Mouse (Mus musculus) gastrocnemius, postnatal 25 days (tissue): ENCODE data around the gene A830031A19Rik. TPM values are rescaled to one million over a fixed set of nuclear protein-coding genes. Genes with fewer than 3 reads are reported as not detected.

Experiments used
- DNase-seq: peaks from one replicate; pipeline ENCODE4 v3.0.0; 2022
- long read RNA-seq, 2 experiments: library from polyadenylated mRNA; stranded (forward); transcript quantifications; one replicate each; pipeline ENCODE4 v2.0.0; 2021
- total RNA-seq, 2 experiments: library from RNA; stranded (reverse); gene quantifications; 1 replicate in 1 of 2; 2 replicates in 1 of 2; pipeline ENCODE4 v1.2.3; 2021

Gene A830031A19Rik
- not detected for total RNA-seq
- long read RNA-seq, experiment 1: 0 reads
- long read RNA-seq, experiment 2: 0 reads

GRCm38 (mm10) chr11:24074634-24075104, at the start of gene A830031A19Rik:
TSS of gene A830031A19Rik (minus strand) at chr11:24075054.
- DNase-seq: no peak

GRCm38 (mm10) chr11:24123991-24124390, 49.1 kb upstream of the A830031A19Rik start:
- no peak for DNase-seq

GRCm38 (mm10) chr11:24122899-24123298, 48.0 kb upstream of the A830031A19Rik start:
- no peak for DNase-seq

- no peak for DNase-seq
Measured at GRCm38 (mm10) chr11:24121136-24121535, 46.3 kb upstream of the A830031A19Rik start.

- DNase-seq: no peak
Measured at GRCm38 (mm10) chr11:24116582-24117318, 41.9 kb upstream of the A830031A19Rik start.

GRCm38 (mm10) chr11:24116041-24116440, 41.2 kb upstream of the A830031A19Rik start:
- no peak for DNase-seq

GRCm38 (mm10) chr11:24115017-24115752, 40.3 kb upstream of the A830031A19Rik start:
- DNase-seq: no peak

- DNase-seq: no peak
Measured at GRCm38 (mm10) chr11:24111720-24112119, 36.9 kb upstream of the A830031A19Rik start.

- no peak for DNase-seq
Measured at GRCm38 (mm10) chr11:24110113-24110512, 35.3 kb upstream of the A830031A19Rik start.

- DNase-seq: no peak
Measured at GRCm38 (mm10) chr11:24109388-24109787, 34.5 kb upstream of the A830031A19Rik start.

GRCm38 (mm10) chr11:24108974-24109373, 34.1 kb upstream of the A830031A19Rik start:
- DNase-seq: no peak

- DNase-seq: no peak
Measured at GRCm38 (mm10) chr11:24107414-24107813, 32.6 kb upstream of the A830031A19Rik start.

- DNase-seq: no peak
Measured at GRCm38 (mm10) chr11:24103128-24103742, 28.4 kb upstream of the A830031A19Rik start.

- DNase-seq: no peak
Measured at GRCm38 (mm10) chr11:24102372-24102771, 27.5 kb upstream of the A830031A19Rik start.

GRCm38 (mm10) chr11:24101625-24102024, 26.8 kb upstream of the A830031A19Rik start:
- no peak for DNase-seq

GRCm38 (mm10) chr11:24100449-24101070, 25.7 kb upstream of the A830031A19Rik start:
- no peak for DNase-seq

GRCm38 (mm10) chr11:24099886-24100293, 25.0 kb upstream of the A830031A19Rik start:
- DNase-seq: no peak

- no peak for DNase-seq
Measured at GRCm38 (mm10) chr11:24099215-24099614, 24.4 kb upstream of the A830031A19Rik start.

GRCm38 (mm10) chr11:24098662-24099061, 23.8 kb upstream of the A830031A19Rik start:
- no peak for DNase-seq

GRCm38 (mm10) chr11:24098069-24098468, 23.2 kb upstream of the A830031A19Rik start:
- no peak for DNase-seq

GRCm38 (mm10) chr11:24097026-24097425, 22.2 kb upstream of the A830031A19Rik start:
- DNase-seq: no peak

GRCm38 (mm10) chr11:24096483-24096882, 21.6 kb upstream of the A830031A19Rik start:
- DNase-seq: no peak
